ENCODE assay signal across 8 mouse cellular contexts in the genomic region with DNA sequence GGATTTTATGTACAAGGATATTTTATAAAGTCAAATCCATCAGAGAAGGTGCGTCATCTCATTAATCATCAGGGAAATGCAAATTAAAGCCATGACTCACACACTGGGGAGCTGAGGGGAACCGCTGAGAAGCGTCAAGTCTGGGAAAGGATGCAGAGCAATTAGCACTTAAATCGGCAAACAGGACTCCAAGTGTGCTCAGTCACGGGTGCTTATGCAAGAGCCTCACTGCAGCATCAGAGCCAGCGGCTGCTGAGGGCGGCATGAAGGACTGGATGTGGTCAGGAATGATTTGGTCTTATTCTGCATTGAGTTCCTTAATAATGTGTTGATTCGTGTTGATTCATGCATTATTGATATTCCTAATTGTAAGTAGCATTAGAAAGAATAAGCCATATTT.
A peak's percentile ranks its signal among the peaks of the same experiment; 100 is the strongest.
DNase-seq lines count a peak whose midpoint lies in the region; ATAC-seq and TF ChIP-seq lines count a peak whose summit lies in the region.

No protein-coding gene starts in this region.

- peak overlapping the region; percentile 17; the same call in 1 of the 2 replicates for H3K27ac ChIP-seq in embryonic fibroblast, embryonic 13.5 days (ENCODE audit: insufficient read depth, low read length)
- peak overlapping the region; percentile 81 for H3K27ac ChIP-seq in hindbrain, embryonic 15.5 days (replicated peaks)
- peak overlapping the region; percentile 73 for H3K27ac ChIP-seq in liver, embryonic 16.5 days (ENCODE audit: low read length)
- no peak overlapping the region for H3K27ac ChIP-seq in stomach, embryonic 16.5 days (ENCODE audit: low read length)

- 0 out of 2 replicates have a peak, but pooled peaks cover 3% of the 10 kb centered on the region for H3K36me3 ChIP-seq in hindbrain, embryonic 15.5 days
- peaks cover 5% of the 10 kb centered on the region; the same call in 1 of the 2 replicates for H3K36me3 ChIP-seq in liver, embryonic 16.5 days (ENCODE audit: control insufficient read depth, insufficient read depth)
- no peaks in the 10 kb centered on the region for H3K36me3 ChIP-seq in stomach, embryonic 16.5 days (ENCODE audit: control insufficient read depth, insufficient read depth, low read length)

- peaks cover 5% of the 10 kb centered on the region for H3K4me1 ChIP-seq in embryonic fibroblast, embryonic 13.5 days (ENCODE audit: control insufficient read depth, insufficient read depth, low read length)
- peaks cover 23% of the 10 kb centered on the region for H3K4me1 ChIP-seq in hindbrain, embryonic 15.5 days (replicated peaks)
- peaks cover 29% of the 10 kb centered on the region for H3K4me1 ChIP-seq in liver, embryonic 16.5 days (ENCODE audit: control insufficient read depth, low read depth, low read length)
- H3K4me1 ChIP-seq in stomach, embryonic 16.5 days (ENCODE audit: control insufficient read depth, insufficient read depth, low read length), result peaks cover 9% of the 10 kb centered on the region

- 10% methylated on average over 8 of the region's 8 CpGs for WGBS in hindbrain, embryonic 15.5 days
- WGBS in liver, embryonic 16.5 days (ENCODE audit: insufficient replicate concordance), result 22% methylated on average over 8 of the region's 8 CpGs
- 29% methylated on average over 8 of the region's 8 CpGs for WGBS in stomach, embryonic 16.5 days

- H3K4me2 ChIP-seq in hindbrain, embryonic 15.5 days, result peak overlapping the region; percentile 35
- H3K4me2 ChIP-seq in liver, embryonic 16.5 days (ENCODE audit: low read depth, low read length), result peak overlapping the region; percentile 63
- peak overlapping the region; percentile 7; the same call in 1 of the 2 replicates for H3K4me2 ChIP-seq in stomach, embryonic 16.5 days (ENCODE audit: low read depth, low read length)

- no peak overlapping the region for H3K9ac ChIP-seq in hindbrain, embryonic 15.5 days
- no peak overlapping the region for H3K9ac ChIP-seq in liver, embryonic 16.5 days (ENCODE audit: low read depth, low read length)
- H3K9ac ChIP-seq in stomach, embryonic 16.5 days (ENCODE audit: low read length), result no peak overlapping the region

- TF ChIP-seq POLR2A in embryonic fibroblast, embryonic 13.5 days (IDR thresholded peaks at IDR 0.05; ENCODE audit: low read depth, low read length), result no peak

- no peak overlapping the region for H3K4me3 ChIP-seq in embryonic fibroblast, embryonic 13.5 days (ENCODE audit: insufficient read depth, low read length)
- H3K4me3 ChIP-seq in hindbrain, embryonic 15.5 days, result no peak overlapping the region
- H3K4me3 ChIP-seq in liver, embryonic 16.5 days (ENCODE audit: low read depth, low read length), result no peak overlapping the region
- H3K4me3 ChIP-seq in stomach, embryonic 16.5 days (replicated peaks; ENCODE audit: low read length), result no peak overlapping the region

- ATAC-seq in hindbrain, embryonic 15.5 days (ENCODE audit: low FRiP score, low read depth), result peak; percentile 82
- no peak for ATAC-seq in liver, embryonic 16.5 days (ENCODE audit: low read depth)
- no peak for ATAC-seq in stomach, embryonic 16.5 days (ENCODE audit: insufficient read depth, low FRiP score)

- H3K27me3 ChIP-seq in hindbrain, embryonic 15.5 days, result no peaks in the 10 kb centered on the region
- no peaks in the 10 kb centered on the region for H3K27me3 ChIP-seq in liver, embryonic 16.5 days (ENCODE audit: control insufficient read depth, insufficient read depth, low read depth, low read length)
- H3K27me3 ChIP-seq in stomach, embryonic 16.5 days (ENCODE audit: control insufficient read depth, insufficient read depth, low read length), result no peaks in the 10 kb centered on the region

- DNase-seq in adrenal gland, adult 2 months, result peak; percentile 52
- no peak for DNase-seq in adrenal gland, adult 18-20 months (ENCODE audit: low spot score in 2 of 2)
- peak; percentile 28 for DNase-seq in adrenal gland, postnatal 10 days
- DNase-seq in kidney, adult 11 months, result no peak

- TF ChIP-seq CTCF in embryonic fibroblast, embryonic 13.5 days (IDR thresholded peaks at IDR 0.05; ENCODE audit: borderline replicate concordance, insufficient read depth, low read length), result no peak

- no peaks in the 10 kb centered on the region for H3K9me3 ChIP-seq in hindbrain, embryonic 15.5 days
- H3K9me3 ChIP-seq in liver, embryonic 16.5 days (replicated peaks; ENCODE audit: control insufficient read depth, low read length), result 0 out of 2 replicates have a peak, but pooled peaks cover 2% of the 10 kb centered on the region
- H3K9me3 ChIP-seq in stomach, embryonic 16.5 days (replicated peaks; ENCODE audit: control insufficient read depth, low read length), result no peaks in the 10 kb centered on the region

Comparison
In these comparisons a context has a peak if more than half of its experiments do, and no peak if none do; other contexts are left out.
1. DNase-seq: peak in adrenal gland, adult 2 months (single experiment) and adrenal gland, postnatal 10 days (single experiment); none in adrenal gland, adult 18-20 months (0 of 2) and kidney, adult 11 months (single experiment).
2. H3K4me2 ChIP-seq: peak in every context shown above with its lines; median percentile 63 in liver, embryonic 16.5 days; 35 in hindbrain, embryonic 15.5 days; 7 in stomach, embryonic 16.5 days.